Mouse (Mus musculus): ENCODE data around the gene Coq9. TPM values are rescaled to one million over a fixed set of nuclear protein-coding genes. Genes with fewer than 3 reads are reported as not detected.

Gene Coq9
- polyA plus RNA-seq, 1 experiment = 378 TPM

DNA sequence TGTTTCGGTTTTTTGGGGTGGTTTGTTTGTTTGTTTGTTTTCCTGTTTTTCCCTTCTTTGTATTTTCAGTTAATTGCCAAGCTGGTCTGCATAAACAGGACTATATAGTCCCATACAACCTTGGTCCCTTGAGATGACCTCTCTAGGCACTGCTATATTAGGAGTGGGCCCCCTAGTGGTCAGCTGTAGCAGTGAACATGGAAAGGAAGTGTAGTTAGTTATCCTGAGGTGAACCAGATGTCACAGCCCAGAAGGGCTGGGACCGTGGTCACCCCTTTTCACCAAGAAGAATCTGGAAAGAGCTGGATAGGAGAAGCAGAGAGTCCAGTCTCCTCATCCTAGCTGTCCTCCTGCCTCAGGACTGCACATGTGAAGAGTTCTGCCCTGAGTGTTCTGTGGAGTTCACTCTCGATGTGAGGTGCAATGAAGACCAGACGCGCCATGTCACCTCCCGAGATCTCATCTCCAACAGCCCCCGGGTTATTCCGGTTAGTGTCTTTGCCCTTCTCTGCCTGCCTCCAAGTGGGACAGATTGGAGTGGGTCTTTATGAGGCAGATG, 23.3 kb downstream of the Coq9 start:
- TF ChIP-seq CTCF (conservative IDR thresholded peaks at IDR 0.05; ENCODE audit: insufficient read depth, insufficient read length, low read depth, low read length) (peak; percentile 62), POLR2A (IDR thresholded peaks at IDR 0.05; ENCODE audit: low read depth, low read length) (no peak)
- no peaks in the 10 kb centered on the region for H3K27me3 ChIP-seq (replicated peaks; ENCODE audit: control insufficient read depth, insufficient read depth, low read length)
- peak; percentile 81 for DNase-seq
- 71% methylated on average over 8 of the region's 8 CpGs for WGBS
- no peak overlapping the region for H3K27ac ChIP-seq (ENCODE audit: insufficient read depth, low read depth, low read length)
- peaks cover 4% of the 10 kb centered on the region; the same call in 1 of the 2 replicates for H3K4me1 ChIP-seq (ENCODE audit: control insufficient read depth, insufficient read depth, low read length)
- H3K36me3 ChIP-seq (ENCODE audit: control insufficient read depth, insufficient read depth, low read length) = peaks cover 1% of the 10 kb centered on the region; the same call in 1 of the 2 replicates
- H3K4me3 ChIP-seq (ENCODE audit: insufficient read depth, low read depth, low read length) = no peak overlapping the region

DNA sequence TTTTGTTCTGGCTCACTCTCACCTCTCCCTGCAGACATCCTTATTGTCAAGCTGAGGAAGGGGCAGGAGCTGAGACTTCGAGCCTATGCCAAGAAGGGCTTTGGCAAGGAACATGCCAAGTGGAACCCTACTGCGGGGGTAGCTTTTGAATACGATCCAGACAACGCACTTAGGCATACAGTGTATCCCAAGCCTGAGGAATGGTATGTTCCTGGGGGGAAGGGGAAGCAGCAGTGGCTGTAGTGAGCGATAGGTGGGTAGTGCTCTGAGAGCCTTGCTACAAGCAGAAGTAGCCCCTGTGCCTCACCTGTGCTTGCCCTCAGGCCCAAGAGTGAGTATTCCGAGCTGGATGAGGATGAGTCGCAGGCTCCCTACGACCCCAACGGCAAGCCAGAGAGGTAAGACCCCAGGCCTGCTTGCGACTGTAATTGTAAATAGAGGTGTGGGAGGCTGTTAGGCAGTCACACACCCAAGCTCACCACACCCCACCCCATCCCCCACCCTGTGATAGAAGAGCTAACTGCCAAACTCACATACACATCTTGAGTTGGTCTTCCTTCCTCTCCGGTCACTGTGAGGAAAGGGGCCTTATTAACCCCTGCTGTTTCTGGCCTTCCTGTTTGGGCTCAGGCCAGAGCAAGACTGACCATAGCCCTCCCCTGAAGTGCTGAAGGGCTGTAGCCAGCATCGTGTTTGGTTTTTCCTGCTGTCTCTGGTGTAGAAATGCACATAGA, 24.5 kb downstream of the Coq9 start:
- peak; percentile 28 for DNase-seq
- TF ChIP-seq POLR2A (IDR thresholded peaks at IDR 0.05; ENCODE audit: low read depth, low read length) (no peak), CTCF (conservative IDR thresholded peaks at IDR 0.05; ENCODE audit: insufficient read depth, insufficient read length, low read depth, low read length) (no peak)
- H3K36me3 ChIP-seq (ENCODE audit: control insufficient read depth, insufficient read depth, low read length) = peaks cover 1% of the 10 kb centered on the region; the same call in 1 of the 2 replicates
- H3K4me1 ChIP-seq (ENCODE audit: control insufficient read depth, insufficient read depth, low read length) = peaks cover 4% of the 10 kb centered on the region; the same call in 1 of the 2 replicates
- no peak overlapping the region for H3K27ac ChIP-seq (ENCODE audit: insufficient read depth, low read depth, low read length)
- H3K4me3 ChIP-seq (ENCODE audit: insufficient read depth, low read depth, low read length) = no peak overlapping the region
- H3K27me3 ChIP-seq (replicated peaks; ENCODE audit: control insufficient read depth, insufficient read depth, low read length) = no peaks in the 10 kb centered on the region
- 76% methylated on average over 12 of the region's 12 CpGs for WGBS

DNA sequence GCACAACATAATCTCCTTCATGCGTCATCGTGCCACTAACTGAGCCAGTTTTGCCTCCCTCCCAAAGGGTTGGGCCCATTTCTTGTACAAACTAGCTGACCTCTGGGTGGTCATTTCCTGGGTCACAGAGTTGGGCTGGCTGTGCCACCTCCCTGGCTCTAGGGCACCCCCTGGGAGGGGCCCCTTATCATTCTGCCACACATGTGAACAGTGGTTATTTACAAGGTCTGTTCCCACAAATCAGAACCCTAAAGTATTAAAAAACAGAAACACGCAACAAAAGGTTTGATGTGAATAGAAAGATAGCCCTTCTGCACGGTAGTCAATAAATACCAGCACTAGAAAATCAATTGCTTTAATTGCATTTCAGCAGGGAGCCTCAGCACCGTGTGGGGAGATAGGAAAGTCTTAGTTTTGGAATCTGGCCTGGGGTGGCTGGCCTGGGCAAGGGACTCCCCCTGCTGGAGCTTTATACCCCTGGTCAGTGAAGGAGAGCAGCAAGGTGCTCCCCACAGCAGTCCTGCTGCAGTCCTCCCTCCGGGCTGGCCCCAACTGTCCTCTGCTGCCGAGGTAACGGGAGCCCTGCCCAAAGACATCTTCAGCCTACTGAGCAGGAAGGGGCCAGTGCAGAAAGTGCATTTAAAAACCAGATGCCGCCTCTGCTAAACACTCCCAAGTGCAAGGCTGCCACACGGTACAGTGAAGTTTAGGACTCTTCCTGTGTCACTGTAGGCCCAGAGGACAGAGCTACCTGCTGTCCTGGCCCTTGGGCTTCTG, 26.0 kb downstream of the Coq9 start:
- H3K27me3 ChIP-seq (replicated peaks; ENCODE audit: control insufficient read depth, insufficient read depth, low read length) = no peaks in the 10 kb centered on the region
- H3K4me3 ChIP-seq (ENCODE audit: insufficient read depth, low read depth, low read length) = no peak overlapping the region
- H3K36me3 ChIP-seq (ENCODE audit: control insufficient read depth, insufficient read depth, low read length) = peaks cover 1% of the 10 kb centered on the region; the same call in 1 of the 2 replicates
- H3K4me1 ChIP-seq (ENCODE audit: control insufficient read depth, insufficient read depth, low read length) = peaks cover 4% of the 10 kb centered on the region; the same call in 1 of the 2 replicates
- TF ChIP-seq CTCF (conservative IDR thresholded peaks at IDR 0.05; ENCODE audit: insufficient read depth, insufficient read length, low read depth, low read length) (no peak), POLR2A (IDR thresholded peaks at IDR 0.05; ENCODE audit: low read depth, low read length) (no peak)
- H3K27ac ChIP-seq (ENCODE audit: insufficient read depth, low read depth, low read length) = no peak overlapping the region
- 67% methylated on average over 10 of the region's 10 CpGs for WGBS
- DNase-seq = no peak

DNA sequence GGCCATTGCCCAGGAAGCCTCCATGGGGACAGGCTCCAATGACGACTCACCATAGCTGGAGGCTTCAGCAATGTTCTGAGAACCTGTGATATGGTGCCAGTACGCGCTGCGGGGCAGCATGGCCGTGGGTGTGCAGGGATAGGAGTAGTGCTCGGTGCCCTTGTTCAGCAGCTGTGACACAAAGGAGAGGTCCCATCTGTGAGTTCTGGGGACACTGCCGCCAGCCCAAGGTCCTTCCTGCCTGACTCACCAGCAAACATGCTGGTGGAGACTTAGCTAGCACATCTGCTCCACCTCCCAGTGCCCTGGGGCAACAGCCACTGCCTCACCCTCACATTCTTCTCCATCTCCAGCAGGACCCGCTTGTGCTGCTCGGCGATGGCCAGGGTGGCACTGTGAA, 27.2 kb downstream of the Coq9 start:
- no peak overlapping the region for H3K4me3 ChIP-seq (ENCODE audit: insufficient read depth, low read depth, low read length)
- peaks cover 1% of the 10 kb centered on the region; the same call in 1 of the 2 replicates for H3K36me3 ChIP-seq (ENCODE audit: control insufficient read depth, insufficient read depth, low read length)
- H3K27me3 ChIP-seq (replicated peaks; ENCODE audit: control insufficient read depth, insufficient read depth, low read length) = no peaks in the 10 kb centered on the region
- H3K27ac ChIP-seq (ENCODE audit: insufficient read depth, low read depth, low read length) = no peak overlapping the region
- TF ChIP-seq POLR2A (IDR thresholded peaks at IDR 0.05; ENCODE audit: low read depth, low read length) = no peak
- TF ChIP-seq CTCF (conservative IDR thresholded peaks at IDR 0.05; ENCODE audit: insufficient read depth, insufficient read length, low read depth, low read length) = no peak
- 75% methylated on average over 10 of the region's 10 CpGs for WGBS
- peaks cover 6% of the 10 kb centered on the region for H3K4me1 ChIP-seq (ENCODE audit: control insufficient read depth, insufficient read depth, low read length)
- DNase-seq = no peak

DNA sequence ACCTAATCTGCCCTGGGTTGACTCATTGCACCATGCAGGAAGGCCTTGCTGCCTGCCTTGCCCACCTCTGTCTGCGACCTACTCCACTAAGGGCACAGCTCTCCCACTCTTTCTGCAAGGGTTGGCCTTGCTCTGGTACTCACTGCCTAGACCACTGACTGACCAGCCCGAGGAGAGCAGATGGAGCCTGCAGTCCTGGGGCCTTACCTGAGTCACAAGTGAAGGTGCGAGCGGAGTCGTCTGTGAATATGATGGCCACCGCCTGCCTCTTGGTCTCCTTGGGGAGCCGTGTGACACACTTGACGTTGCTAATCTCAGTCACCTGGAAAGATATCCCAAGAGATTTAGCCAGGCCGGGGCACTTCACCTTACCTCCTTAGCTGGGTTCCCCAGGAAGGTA, 28.8 kb downstream of the Coq9 start:
- no peak overlapping the region for H3K4me3 ChIP-seq (ENCODE audit: insufficient read depth, low read depth, low read length)
- WGBS = 87% methylated on average over 9 of the region's 9 CpGs
- H3K27me3 ChIP-seq (replicated peaks; ENCODE audit: control insufficient read depth, insufficient read depth, low read length) = no peaks in the 10 kb centered on the region
- no peak overlapping the region for H3K27ac ChIP-seq (ENCODE audit: insufficient read depth, low read depth, low read length)
- H3K36me3 ChIP-seq (ENCODE audit: control insufficient read depth, insufficient read depth, low read length) = peaks cover under 1% of the 10 kb centered on the region; the same call in 1 of the 2 replicates
- TF ChIP-seq POLR2A (IDR thresholded peaks at IDR 0.05; ENCODE audit: low read depth, low read length) (no peak), CTCF (conservative IDR thresholded peaks at IDR 0.05; ENCODE audit: insufficient read depth, insufficient read length, low read depth, low read length) (no peak)
- DNase-seq = no peak
- peaks cover 17% of the 10 kb centered on the region for H3K4me1 ChIP-seq (ENCODE audit: control insufficient read depth, insufficient read depth, low read length)

DNA sequence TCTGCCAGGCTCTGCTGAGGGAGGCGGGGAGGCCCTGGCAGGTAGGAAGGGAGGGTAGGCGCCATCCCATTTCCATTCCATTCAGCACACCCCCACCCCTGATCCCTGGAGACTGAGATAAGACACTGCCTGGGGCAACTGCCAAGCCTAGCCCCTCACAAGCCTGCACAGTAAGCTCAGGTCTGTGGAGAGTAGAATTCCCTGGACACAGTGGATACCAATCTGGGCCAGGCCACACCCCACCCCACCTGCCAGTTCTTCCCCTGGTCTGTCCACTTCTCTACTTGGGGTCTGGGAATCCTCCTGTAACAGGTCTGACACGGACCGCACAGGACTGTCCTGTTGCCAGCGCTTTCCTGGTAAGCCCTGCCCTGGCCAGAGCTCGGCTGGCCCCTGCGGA, 31.0 kb downstream of the Coq9 start:
- H3K36me3 ChIP-seq (ENCODE audit: control insufficient read depth, insufficient read depth, low read length) = no peaks in the 10 kb centered on the region
- DNase-seq = no peak
- WGBS = 77% methylated on average over 7 of the region's 7 CpGs

DNA sequence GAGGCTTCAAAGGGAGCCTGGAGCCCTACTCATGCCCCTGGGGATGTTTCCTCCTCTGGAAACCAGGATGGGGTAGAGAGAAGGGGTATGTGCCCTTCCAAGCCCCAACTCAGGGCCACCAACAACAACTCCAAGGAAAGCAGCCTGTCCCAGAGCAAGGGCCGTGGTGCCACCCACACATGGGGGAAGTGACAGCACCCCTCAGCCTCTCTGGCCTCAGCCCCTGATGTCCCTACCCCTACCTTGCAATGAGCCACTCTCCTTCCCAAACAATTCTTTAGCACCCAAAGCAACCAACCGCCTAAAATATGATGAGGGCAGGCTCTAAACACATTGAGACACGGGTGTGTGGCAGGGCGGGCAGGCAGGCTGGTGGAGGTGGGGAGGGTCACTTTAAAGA, 31.9 kb downstream of the Coq9 start:
- TF ChIP-seq POLR2A (IDR thresholded peaks at IDR 0.05; ENCODE audit: low read depth, low read length) (no peak), CTCF (conservative IDR thresholded peaks at IDR 0.05; ENCODE audit: insufficient read depth, insufficient read length, low read depth, low read length) (no peak)
- WGBS = 69% methylated on average over 4 of the region's 4 CpGs
- Histone ChIP-seq H3K4me3 (ENCODE audit: insufficient read depth, low read depth, low read length) (no peak overlapping the region), H3K27me3 (replicated peaks; ENCODE audit: control insufficient read depth, insufficient read depth, low read length) (no peaks in the 10 kb centered on the region), H3K27ac (ENCODE audit: insufficient read depth, low read depth, low read length) (no peak overlapping the region), H3K4me1 (ENCODE audit: control insufficient read depth, insufficient read depth, low read length) (peaks cover 26% of the 10 kb centered on the region), H3K36me3 (ENCODE audit: control insufficient read depth, insufficient read depth, low read length) (no peaks in the 10 kb centered on the region)
- DNase-seq = no peak

More for the DNA sequence above, 31.0 kb downstream of the Coq9 start:
- no peak overlapping the region for H3K27ac ChIP-seq (ENCODE audit: insufficient read depth, low read depth, low read length)
- peaks cover 24% of the 10 kb centered on the region for H3K4me1 ChIP-seq (ENCODE audit: control insufficient read depth, insufficient read depth, low read length)
- no peak overlapping the region for H3K4me3 ChIP-seq (ENCODE audit: insufficient read depth, low read depth, low read length)
- H3K27me3 ChIP-seq (replicated peaks; ENCODE audit: control insufficient read depth, insufficient read depth, low read length) = no peaks in the 10 kb centered on the region
- TF ChIP-seq CTCF (conservative IDR thresholded peaks at IDR 0.05; ENCODE audit: insufficient read depth, insufficient read length, low read depth, low read length) = no peak
- no peak for TF ChIP-seq POLR2A (IDR thresholded peaks at IDR 0.05; ENCODE audit: low read depth, low read length)
